Mouse (Mus musculus): Measurements from ENCODE around the gene Pan3.
"Not testable (repeated sequence)": the region's sequence is repeated elsewhere in the genome, so short reads cannot be mapped to it uniquely, and the experiment has no call there.

The Pan3 gene

DNA sequence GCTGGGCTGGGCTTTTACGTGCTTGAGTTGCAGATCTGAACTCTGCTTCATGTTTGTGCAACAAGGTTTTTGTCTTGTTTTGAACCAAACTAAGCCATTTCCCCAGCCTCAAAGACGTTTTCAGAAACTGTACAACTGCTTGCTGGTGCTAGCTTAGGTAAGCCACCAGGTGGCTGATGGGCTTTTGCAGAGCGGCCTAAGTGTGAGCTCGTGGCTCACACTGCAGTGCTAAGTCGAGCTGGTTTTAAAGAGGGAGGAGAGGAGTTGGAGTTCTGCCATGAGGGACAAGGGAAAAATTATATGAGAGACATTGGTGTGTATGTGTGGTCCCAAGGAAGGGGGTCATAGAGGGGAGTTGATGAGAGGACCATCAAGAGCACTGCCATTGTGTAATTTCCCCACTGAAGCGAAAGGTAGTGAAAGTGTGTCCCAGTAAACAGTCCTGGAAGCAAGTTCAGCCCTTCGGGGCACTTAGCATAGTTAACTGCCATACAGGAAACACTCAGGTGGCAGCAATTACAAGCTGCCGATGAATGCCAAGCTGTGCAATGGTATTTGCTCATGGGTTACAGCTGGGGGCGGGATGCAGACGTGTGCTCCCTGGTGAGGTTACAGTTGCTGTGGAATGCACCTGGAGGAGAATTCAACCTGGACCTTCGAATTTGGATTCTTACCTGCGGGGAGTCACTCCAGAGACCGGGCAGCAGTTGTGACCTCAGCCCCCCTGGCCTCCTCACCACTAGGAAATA lies 122.1 kb downstream of the Pan3 start:
- no peak for DNase-seq (ENCODE audit: low spot score)

DNA sequence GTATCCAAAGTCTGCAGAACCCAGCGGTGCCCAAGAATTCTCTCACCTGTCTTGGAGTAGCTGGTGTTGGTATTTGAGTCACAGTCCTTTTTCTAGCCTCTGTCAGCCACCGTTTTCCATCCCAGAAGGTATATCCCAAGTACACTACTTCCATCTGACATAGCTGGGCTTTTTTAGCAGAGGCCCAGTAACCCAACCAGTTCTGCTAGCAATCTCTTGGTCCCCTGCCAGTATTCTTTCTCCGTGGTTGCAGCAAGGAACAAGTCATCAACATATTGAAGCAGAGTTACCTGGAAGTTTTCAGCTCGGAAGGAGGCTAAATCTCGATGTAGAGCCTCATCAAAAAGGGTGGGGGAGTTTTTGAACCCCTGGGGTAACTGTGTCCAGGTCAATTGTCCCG lies 127.7 kb downstream of the Pan3 start:
- DNase-seq (ENCODE audit: low spot score) = not testable (repeated sequence)

DNA sequence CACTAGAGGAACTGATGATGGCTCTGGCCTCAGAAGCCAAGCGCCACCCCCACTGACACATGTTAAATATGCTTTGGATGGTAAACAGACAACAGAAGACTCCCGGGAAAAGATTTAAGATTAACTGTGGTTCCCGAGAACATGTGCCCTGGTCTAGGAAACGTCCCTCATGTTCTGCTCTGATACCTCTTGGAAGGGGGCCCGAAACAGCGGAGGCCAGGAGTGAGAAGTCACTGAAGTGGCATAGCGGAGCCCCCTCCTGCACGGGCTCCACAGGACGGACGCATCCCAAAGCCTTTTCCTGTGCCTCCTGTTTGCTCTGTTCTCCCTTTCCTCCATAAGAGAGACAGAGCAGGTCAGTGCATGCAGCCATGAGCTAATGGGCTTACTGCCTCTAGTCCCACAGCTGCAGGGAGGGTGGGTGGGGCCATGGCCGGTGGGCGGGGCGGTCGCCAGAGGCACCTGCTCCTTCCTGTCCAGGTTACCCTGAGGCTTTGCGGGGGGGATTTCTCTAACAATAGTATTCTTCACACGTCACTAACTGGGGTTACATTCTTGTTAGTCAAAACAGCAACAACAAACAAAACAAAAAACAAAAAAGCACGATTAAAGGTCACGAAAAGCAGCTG lies 133.7 kb downstream of the Pan3 start:
- no peak for DNase-seq (ENCODE audit: low spot score)

GRCm38 (mm10) chr5:147564140-147564590 lies 134.2 kb downstream of the Pan3 start:
- no peak for DNase-seq (ENCODE audit: low spot score)

DNA sequence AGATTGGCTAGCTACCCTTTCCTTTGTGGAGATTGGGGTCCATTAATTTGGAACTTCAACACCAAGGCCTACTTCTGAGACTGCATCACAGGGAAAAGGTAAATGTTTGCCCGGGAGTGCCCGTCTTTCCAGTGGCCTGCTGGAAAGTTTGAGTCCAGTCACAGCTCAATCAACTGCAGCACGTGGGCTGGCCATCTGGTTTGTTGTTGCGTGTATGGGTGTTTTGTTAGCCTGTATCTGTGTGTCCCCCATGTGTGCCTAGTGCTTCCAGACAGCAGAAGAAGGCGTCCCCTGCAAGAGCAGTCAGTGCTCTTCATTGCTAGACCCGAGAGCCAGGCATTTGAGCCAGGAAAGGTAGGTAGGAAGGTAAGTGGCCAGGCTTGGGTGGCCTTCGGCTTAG lies 135.5 kb downstream of the Pan3 start:
- DNase-seq (ENCODE audit: low spot score) = no peak

DNA sequence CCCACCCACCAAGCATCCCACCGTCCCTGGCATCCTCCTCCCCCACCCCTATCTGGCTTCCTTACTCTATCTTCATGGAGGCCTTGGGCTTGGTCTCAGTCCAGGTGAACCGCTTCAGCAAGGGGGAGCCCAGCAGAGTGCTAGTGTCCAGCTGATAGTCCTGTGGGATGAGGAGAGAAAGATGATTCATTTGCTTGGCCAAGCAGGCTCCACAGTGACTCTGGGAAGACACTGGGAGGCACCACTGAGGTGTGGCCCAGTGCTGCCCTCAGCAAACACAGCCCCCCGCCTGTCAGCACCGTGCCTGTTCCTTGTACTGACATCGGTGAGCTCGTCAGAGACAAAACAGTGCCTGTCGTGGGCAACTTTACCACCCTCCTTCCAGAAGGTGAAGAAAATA lies 136.4 kb downstream of the Pan3 start:
- DNase-seq (ENCODE audit: low spot score) = no peak

DNA sequence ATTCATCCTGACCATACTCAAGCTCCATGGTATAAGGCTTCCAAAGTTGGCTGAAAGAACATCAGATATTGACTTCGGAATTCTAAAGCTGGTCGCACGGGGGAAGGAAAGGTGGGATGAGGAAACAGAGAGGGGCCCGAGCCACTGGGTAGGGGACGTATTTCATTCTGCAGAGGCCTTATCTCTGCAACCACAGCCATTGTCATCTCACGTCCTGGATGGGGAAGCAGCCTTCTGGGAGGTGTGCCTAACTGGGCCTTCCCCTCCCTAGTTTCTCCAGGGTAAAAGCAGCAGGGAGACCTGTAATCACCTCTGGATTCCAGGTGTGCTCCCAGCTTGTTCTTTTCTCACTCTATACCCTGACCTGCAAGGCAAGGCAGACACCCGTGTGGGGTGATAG lies 142.7 kb downstream of the Pan3 start:
- no peak for DNase-seq (ENCODE audit: low spot score)

DNA sequence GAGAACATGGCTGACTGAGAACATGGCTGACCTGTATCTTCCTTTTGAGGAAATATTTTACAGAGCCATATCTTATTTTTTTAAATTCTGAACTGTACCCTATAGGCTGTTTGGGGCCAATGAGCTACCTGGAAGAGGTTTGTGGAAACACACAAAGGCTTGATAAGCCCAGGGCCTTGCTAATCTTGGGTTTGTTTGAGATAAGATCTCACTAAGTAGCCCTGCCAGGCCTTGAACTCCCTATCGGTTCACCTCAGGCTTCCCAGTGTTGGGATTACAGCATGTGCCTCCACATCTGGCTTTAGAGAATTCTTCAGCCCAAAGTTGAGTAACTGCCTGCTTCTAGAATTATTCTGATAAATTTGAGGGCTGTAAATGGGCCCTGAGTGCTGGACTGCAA lies 143.6 kb downstream of the Pan3 start:
- DNase-seq (ENCODE audit: low spot score) = no peak

- no peak for DNase-seq (ENCODE audit: low spot score)
Observed at GRCm38 (mm10) chr5:147574517-147574916, 144.6 kb downstream of the Pan3 start.

DNA sequence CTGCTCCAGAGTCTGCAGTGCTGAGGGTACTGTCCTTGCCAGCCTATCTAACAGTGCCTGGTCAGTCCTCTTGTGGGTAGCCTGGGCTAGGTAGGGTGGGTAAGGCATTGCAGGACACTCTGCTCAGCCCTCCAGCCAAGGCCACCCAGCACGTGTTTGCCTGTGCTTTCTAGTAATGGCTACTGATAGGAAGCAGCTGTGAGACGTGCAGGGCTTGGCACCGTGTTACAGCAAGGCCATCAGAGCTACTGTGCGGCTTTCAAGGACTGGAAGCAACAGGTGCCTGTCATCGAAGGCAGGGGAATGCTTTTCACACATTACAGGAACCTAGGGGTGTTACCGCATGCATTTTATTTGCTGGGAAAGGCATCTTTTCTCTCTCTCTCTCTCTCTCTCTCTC lies 147.0 kb downstream of the Pan3 start:
- DNase-seq (ENCODE audit: low spot score) = no peak

GRCm38 (mm10) chr5:147579148-147579547 lies 149.2 kb downstream of the Pan3 start:
- no peak for DNase-seq (ENCODE audit: low spot score)

- no peak for DNase-seq (ENCODE audit: low spot score)
Observed at GRCm38 (mm10) chr5:147579691-147580090, 149.7 kb downstream of the Pan3 start.

- no peak for DNase-seq (ENCODE audit: low spot score)
Observed at GRCm38 (mm10) chr5:147580181-147580580, 150.2 kb downstream of the Pan3 start.

DNA sequence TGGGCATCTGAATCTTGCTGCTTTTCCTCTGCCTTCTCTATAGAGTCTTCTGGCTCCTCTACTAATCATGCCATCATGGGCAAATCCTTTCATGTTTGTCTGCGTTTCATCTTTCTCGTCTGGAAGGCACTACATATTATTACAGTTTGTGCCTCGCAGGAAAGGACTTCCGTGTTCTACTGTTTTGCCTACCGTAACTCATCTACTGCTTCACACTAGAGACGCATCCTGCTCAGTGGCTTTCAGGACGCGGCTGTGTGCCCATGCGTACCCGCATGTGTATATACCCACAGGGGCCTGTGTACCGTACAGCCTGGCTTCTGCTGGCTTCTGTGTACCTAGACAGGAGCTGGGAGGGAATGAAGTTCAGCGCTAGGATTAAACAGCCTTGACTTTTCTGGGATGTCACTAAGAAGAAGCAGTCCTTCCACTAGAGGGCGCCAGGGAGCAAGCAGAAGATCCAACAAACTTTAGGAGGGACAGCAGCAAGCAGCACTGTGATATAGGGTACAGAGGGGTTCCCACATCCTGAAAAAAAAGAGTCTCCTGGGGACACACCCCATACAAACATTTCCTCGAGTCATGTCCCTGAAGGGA lies 153.8 kb downstream of the Pan3 start:
- DNase-seq (ENCODE audit: low spot score) = peak; percentile 34

GRCm38 (mm10) chr5:147584648-147585047 lies 154.7 kb downstream of the Pan3 start:
- DNase-seq (ENCODE audit: low spot score) = no peak

GRCm38 (mm10) chr5:147585070-147585469 lies 155.1 kb downstream of the Pan3 start:
- no peak for DNase-seq (ENCODE audit: low spot score)

GRCm38 (mm10) chr5:147589814-147590213 lies 159.9 kb downstream of the Pan3 start:
- DNase-seq (ENCODE audit: low spot score) = no peak

DNA sequence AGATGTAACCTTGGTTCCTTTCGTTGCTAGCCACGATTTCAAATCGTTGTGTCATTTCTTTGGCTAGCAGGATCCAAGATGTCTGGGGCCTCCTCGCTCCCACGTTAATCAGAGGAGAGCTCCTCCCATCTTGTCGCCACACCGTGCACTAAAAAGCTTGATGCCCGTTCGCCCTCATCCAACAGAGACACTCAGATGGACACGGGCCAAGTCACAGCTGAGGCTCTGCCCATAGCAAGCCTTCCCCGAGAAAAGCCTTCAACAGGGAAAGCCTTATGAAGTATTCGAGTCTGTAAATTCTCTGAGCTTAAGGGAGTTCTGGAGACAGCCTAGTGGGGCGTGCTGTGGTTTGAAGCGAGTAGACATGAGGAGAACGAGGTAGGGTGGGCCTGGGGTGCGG lies 167.9 kb downstream of the Pan3 start:
- peak; percentile 16 for DNase-seq (ENCODE audit: low spot score)

All from MN1 (cell line).